Mouse (Mus musculus) layer of hippocampus, postnatal 25 days (tissue): Measurements from ENCODE around the gene Nckap5. TPM values are rescaled to one million over a fixed set of nuclear protein-coding genes. Genes with fewer than 3 reads are reported as not detected.

Experiments used
- DNase-seq, 2 experiments: peaks; one replicate each; pipeline ENCODE4 v3.0.0; 2022; ENCODE audit warnings: mixed read lengths in 2 of 2, low spot score in 1 of 2; ENCODE audit errors: extremely low spot score in 1 of 2
- total RNA-seq, 2 experiments: library from RNA; stranded (reverse); gene quantifications; 2 replicates each; pipeline ENCODE4 v1.2.3; 2021

Gene Nckap5
- total RNA-seq, 2 experiments from 2014 or later: 9.1 to 13.8 TPM

GRCm38 (mm10) chr1:126301129-126301528 is 529.5 kb downstream of the Nckap5 start:
- DNase-seq: no peak

DNA sequence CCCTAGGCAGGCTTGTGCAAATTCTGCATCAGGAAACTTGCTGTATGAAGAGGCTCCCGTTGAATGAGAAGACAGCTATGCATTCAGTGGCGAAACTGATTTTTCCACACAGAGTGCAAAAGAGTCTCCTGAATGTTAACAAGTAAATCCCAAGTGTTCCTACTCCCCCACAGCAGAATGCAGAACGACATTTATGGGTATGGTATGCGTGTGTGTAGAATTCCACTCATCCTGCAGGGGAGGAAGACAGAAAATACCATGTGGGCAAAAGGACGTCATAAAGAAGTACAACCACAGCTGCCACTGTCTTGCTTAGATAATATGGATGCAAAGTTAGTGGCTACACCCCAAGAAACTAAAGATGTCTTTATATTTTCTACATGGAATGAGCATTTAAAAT is 565.7 kb downstream of the Nckap5 start:
- DNase-seq: no peak

- no peak for DNase-seq
Observed at GRCm38 (mm10) chr1:126254364-126254763, 576.2 kb downstream of the Nckap5 start.

DNA sequence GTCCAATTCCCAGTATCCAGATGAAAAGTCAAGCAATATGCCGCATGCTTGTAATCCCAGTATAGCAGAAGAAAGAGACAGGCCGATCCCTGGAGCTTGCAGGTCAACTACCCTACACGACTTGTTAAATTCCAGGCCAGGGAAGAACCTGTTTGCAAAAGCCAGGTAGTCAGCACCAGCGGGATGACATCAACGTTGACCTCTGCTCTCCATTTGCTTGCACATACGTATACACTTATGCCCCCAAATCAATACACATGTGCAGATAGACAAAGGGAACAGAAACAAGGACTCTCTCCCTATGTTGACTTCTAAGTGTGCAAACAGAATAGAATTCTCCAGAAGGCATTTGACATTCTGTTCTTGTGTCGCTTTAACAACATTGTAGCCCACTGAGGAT is 576.7 kb downstream of the Nckap5 start:
- no peak for DNase-seq

- no peak for DNase-seq
Observed at GRCm38 (mm10) chr1:126233196-126233595, 597.4 kb downstream of the Nckap5 start.

DNA sequence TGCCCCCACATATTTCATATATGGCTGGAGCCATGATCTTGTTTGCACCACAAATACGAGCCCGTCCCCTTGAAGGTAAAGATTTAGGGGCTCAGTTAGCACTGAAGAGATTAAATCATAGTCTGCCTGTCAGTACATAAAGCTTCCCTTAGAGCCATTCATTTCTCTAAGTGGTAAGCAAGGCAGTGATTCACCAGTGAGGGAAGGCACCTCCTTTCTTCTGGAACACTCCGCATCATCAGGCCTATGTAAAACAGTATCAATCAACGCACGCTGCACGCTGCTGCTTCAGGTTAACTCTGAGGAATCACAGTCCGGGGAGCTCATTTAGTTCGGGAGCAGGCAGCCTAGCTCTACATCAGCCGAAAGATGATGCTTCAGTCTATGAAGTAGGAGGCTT is 599.4 kb downstream of the Nckap5 start:
- no peak for DNase-seq

DNA sequence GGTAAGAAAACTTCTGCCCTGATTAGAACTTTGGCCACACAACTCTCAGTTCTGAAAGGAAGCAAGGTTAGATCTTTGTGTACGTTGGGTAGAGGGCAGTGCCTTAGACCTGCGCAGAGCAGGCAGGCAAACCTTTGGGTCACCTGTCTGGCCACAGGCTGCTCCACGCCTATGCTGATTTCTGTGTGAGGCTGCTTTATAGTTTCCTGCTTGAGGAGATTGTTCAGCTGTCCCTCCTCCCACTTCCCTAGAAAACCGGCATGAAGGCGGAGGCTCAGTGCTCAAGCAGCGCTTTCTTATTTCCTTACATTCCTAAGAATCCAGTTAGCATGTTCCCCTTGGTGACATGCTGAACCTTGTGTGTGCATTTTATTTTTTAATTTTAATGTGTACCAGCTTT is 620.4 kb downstream of the Nckap5 start:
- DNase-seq: no peak

GRCm38 (mm10) chr1:126209743-126210142 is 620.9 kb downstream of the Nckap5 start:
- DNase-seq: no peak

DNA sequence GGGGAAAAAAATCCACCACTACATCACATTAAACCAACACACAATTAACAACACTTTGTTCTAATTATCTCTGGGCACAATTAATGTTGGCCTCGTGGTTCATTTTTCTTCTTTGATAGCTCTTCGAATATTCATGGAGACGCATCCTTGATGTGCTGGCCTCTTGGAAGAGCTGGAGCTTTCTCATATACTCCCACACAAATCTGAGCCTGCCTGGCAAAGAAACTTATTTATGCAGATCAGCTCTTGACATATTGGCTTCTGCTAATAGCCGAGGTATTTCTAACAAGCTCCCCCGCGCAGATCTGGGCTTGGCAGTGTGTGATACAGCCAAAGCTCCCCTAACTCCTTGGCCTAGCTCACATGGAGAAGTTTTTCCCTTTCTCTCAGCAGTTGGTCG is 621.5 kb downstream of the Nckap5 start:
- no peak for DNase-seq

DNA sequence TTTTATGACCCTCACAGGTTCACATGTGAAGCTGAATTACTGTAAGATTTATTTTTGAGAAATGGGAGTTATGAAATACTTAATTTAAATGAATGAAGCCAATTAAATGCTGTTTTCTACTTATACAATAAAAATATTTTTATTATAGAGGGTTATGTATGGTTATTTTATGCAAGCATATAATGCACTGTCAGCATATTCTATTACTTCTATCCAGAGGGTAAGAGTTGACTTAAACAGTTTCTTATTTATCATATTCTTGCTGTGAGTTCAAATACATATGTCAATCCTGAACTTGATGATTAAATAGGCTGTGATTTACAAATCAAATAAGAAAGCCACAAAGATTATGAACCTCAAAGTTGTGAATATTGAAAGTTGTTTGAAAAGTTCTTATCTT is 633.7 kb downstream of the Nckap5 start:
- DNase-seq: no peak

GRCm38 (mm10) chr1:126190353-126190752 is 640.2 kb downstream of the Nckap5 start:
- DNase-seq: no peak

- DNase-seq: no peak
Observed at GRCm38 (mm10) chr1:126183751-126184150, 646.8 kb downstream of the Nckap5 start.

GRCm38 (mm10) chr1:126168579-126168978 is 662.0 kb downstream of the Nckap5 start:
- DNase-seq: no peak

DNA sequence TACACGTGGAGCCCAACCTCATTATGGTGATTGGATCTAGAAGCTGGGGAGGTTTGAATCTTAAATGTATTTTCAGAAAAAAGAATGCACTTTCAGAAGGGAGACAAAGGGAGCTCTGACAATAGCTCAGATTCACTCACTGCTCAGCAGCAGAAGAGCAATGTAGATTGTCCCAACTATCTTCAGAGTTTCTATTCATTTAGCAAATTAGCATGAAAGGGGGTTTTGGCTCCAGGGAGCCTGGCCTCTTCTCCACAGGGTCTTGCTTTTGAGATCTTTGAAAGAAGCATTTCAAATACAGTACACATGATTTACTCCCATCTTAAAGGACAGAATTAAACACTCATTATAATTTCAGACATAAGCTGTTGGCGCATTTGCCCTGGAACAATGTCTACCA is 662.5 kb downstream of the Nckap5 start:
- no peak for DNase-seq

GRCm38 (mm10) chr1:126167546-126167945 is 663.1 kb downstream of the Nckap5 start:
- no peak for DNase-seq

DNA sequence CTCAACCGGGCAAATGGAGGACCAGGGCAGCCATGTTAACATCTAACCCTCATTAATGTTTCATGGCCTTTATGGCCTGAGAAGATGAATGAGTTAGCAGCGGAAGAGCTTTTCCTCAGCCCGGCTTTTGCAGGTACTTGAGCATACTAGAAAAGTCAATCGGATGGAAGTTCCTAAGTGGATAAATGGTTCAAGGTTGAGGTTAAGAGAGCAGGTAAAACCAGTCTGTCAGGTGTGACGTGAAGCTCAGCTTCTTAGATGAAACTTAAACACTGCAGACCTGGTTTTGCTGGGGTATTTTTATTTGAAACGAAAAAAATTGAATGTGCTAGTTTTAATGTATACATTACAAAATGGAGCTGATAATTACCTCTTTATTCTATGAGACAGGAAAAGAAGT is 671.3 kb downstream of the Nckap5 start:
- DNase-seq: no peak

GRCm38 (mm10) chr1:126155816-126156215 is 674.8 kb downstream of the Nckap5 start:
- DNase-seq: no peak

GRCm38 (mm10) chr1:126153516-126154234 is 676.9 kb downstream of the Nckap5 start:
- peak; percentile 52 to 65 for DNase-seq

GRCm38 (mm10) chr1:126152217-126152616 is 678.4 kb downstream of the Nckap5 start:
- DNase-seq: no peak

- no peak for DNase-seq
Observed at GRCm38 (mm10) chr1:126149966-126150365, 680.6 kb downstream of the Nckap5 start.

GRCm38 (mm10) chr1:126135717-126136116 is 694.9 kb downstream of the Nckap5 start:
- DNase-seq: no peak

DNA sequence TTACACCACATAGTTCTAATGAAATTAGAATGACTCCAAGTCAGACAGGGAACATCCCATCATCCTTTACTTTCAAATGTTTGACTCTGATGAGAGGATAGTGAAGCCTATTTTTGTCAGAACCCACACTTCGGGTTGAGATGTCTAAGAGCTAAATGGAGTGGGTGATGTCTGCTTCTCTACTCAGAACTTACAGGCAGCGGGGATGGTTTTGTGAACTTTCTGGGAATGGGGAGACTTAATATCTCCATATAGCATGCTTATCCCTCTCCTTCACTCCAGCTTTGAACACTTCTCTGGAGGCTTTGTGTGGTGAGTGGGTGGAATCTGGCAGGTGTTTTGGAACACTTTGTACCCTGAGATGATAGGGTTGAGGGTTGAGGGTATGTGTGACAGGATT is 698.3 kb downstream of the Nckap5 start:
- no peak for DNase-seq

GRCm38 (mm10) chr1:126129129-126129528 is 701.5 kb downstream of the Nckap5 start:
- no peak for DNase-seq
